Mouse (Mus musculus) mouse trophoblast stem cell (cell line): Measurements from ENCODE around the gene Mroh2a.

ENCODE experiments used
- in situ Hi-C, 2 experiments: fragments of 300-500 bp; cut with MseI, MboI; formaldehyde crosslinking; loops; 2 replicates in 1 of 2; 3 replicates in 1 of 2; pipeline ENCODE4 v1.15.1; 2025

Mroh2a gene

GRCm38 (mm10) chr1:88275698-88276523, 49.1 kb downstream of the Mroh2a start:
- in situ Hi-C loops, result loop anchor here in 1 of 2 experiments (25.0 kb wide), 1 partner anchor 139 kb away; the partner anchor contains the start of gene Ugt1a6a

GRCm38 (mm10) chr1:88276524-88277097, 49.8 kb downstream of the Mroh2a start:
- in situ Hi-C loops, result loop anchor here in 1 of 2 experiments (25.0 kb wide), 1 partner anchor 139 kb away; the partner anchor contains the start of gene Ugt1a6a

DNA sequence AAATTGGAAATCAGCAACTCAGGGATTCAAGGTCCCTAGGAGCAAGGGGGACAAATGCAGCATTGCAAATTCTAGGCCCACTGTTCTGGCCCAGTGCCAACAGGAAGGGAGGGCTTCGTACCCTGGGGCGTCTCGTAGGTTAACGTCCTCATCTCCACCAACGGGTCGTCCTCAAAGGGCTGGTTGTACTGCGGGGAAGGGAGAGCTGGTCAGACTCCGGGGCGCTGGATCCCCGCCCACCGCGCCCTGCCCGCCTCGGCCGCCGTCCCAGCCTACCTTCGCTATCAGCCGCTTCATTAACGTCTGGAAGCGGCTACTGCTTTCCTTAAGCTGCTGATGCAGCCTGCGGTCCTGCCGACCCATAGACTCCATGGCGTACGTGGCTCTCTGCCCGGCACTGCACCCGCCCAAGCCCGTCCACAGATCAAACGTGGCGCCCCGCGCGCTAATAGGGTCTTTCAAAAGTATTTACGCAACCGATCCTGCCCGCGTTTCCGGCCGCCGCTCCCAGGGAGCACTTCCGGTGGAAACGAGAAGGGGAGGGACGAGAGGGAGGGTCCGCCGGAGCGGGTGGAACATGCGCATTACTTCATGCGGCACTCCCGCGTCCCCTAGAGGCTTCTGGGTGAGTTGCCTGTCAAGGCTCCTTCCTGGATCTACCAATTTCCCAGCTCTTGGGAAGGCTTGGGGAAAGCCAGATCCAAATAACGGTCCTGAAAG, 50.5 kb downstream of the Mroh2a start, which contains the start of the genes Hjurp and Trpm8:
TSS of gene Hjurp (minus strand) at position 536 of the 720 bp plus-strand sequence.
TSS of gene Trpm8 (plus strand) at position 564 of the 720 bp plus-strand sequence.
- in situ Hi-C loops, result loop anchor here in 1 of 2 experiments (25.0 kb wide), 1 partner anchor 140 kb away; the partner anchor contains the start of gene Ugt1a6a

DNA sequence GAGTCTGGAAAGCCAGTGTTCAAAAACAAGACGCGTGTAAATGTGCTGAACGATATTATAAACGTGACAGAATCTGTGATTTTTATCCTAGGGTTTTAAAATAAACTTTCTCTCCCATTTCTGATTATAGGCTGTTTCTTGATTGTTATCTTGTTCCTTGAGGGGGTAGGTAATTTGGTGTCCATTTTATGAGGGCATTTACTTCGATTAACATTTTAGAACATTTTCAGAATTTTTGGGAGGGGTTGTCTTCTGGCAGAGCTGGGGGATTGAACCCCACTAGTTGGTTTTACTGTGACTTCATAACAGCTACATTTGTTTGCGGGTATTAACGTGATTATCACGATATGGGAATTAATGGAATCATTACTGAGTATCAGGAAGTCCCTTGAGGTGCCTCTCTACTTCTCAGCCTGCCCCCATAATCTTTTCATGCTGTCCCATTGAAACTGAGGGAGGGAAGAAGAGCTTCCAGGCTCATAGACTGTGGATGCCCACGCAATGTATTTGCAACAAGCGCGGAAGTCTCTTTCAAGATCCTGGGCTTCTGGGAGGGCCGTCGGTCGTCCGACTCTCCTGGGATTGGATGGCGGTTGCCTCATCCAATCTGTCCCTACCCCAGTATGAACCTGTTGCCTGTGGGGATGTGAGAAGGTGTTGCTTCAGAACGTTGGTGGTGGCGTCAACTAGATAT, 51.2 kb downstream of the Mroh2a start:
- in situ Hi-C loops, result loop anchor here in 1 of 2 experiments (25.0 kb wide), 1 partner anchor 141 kb away; the partner anchor contains the start of gene Ugt1a6a

GRCm38 (mm10) chr1:88279111-88280005, 52.6 kb downstream of the Mroh2a start:
- in situ Hi-C loops, result loop anchor here in 1 of 2 experiments (25.0 kb wide), 1 partner anchor 142 kb away; the partner anchor contains the start of gene Ugt1a6a

- in situ Hi-C loops, result loop anchor here in 1 of 2 experiments (25.0 kb wide), 1 partner anchor 143 kb away; the partner anchor contains the start of gene Ugt1a6a
Observed at GRCm38 (mm10) chr1:88280006-88280690, 53.4 kb downstream of the Mroh2a start.

DNA sequence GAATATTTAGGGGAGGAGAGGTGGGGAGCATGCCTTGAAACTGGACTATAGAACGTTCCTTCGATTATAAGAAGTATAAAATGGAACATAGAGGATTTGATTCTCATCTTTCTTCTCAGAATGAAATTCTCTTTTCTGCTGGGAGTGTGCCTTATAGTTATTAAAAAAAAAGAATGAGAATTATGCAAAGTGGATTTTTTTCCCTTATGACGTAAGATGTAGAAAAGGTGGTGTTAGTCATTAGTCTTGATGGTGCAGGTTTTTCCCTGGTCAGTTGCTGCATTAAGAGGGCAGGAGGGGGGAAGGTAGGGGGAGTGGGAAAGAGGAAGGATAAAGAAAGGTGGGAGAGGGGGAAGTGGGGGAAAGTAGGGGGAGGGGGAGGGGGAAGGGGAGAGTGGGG, 55.5 kb downstream of the Mroh2a start:
- in situ Hi-C loops, result loop anchor here in 1 of 2 experiments (25.0 kb wide), 1 partner anchor 145 kb away; the partner anchor contains the start of gene Ugt1a6a

GRCm38 (mm10) chr1:88283376-88284227, 56.8 kb downstream of the Mroh2a start:
- in situ Hi-C loops, result loop anchor here in 1 of 2 experiments (25.0 kb wide), 1 partner anchor 146 kb away; the partner anchor contains the start of gene Ugt1a6a

DNA sequence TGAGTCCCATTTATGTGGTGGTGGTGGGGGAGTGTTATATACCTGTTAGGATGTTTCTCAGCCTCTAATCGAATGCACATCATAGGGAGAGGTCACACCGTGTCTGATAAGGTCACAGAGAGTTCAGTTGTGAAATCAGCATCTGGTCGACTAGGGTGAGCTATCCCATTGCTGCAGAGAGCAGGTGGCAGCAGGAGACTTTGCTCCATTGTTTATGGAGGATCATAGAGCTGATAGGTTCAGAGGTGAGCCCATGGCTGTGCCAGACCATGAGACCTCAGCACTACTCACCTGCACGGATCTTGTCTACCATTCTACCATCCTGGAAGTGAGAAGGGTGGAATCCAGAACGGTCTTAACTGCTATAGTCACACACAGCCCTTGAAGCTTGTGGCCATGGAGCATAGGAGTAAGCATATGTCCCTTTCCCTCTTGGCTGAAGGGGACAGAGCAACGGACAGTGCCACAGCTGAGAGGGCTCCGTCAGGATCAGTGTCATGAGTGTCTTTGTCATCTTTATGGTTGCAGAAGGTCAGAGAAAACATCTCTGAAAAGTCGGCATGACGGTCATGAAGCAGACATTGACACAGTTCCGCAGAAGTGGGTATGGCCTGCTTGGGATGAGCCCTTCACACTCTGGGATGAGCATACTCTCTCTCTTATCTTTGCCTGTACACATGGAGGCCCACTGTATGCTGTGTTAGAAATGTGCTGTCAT, 57.6 kb downstream of the Mroh2a start:
- in situ Hi-C loops, result loop anchor here in 1 of 2 experiments (25.0 kb wide), 1 partner anchor 147 kb away; the partner anchor contains the start of gene Ugt1a6a

DNA sequence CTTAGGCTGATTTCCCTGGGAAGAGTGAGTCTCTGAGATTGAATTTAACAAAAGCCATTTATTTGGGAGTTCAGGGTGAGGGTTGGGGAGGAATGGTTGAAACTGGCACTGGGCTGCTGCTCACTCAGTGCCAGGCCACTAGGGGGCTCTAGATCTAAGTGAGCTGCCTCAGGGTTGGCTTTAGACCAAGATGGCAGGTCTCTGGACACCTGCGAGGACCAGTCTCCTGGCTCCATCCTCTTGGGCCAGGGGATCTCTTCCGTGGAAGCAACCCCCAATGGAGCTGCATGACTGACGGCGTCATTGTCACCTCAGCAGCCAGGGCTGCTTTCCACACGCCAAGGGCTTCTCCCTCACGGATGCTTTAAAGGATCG, 58.1 kb downstream of the Mroh2a start:
- in situ Hi-C loops, result loop anchor here (5.0 to 25.0 kb wide), 2 partner anchors 133 to 148 kb away; partner anchors contain the start of gene Ugt1a6a (in 1 of the 2)

GRCm38 (mm10) chr1:88285652-88286051, 58.9 kb downstream of the Mroh2a start:
- in situ Hi-C loops, result loop anchor here (5.0 to 25.0 kb wide), 2 partner anchors 133 to 148 kb away; partner anchors contain the start of gene Ugt1a6a (in 1 of the 2)

DNA sequence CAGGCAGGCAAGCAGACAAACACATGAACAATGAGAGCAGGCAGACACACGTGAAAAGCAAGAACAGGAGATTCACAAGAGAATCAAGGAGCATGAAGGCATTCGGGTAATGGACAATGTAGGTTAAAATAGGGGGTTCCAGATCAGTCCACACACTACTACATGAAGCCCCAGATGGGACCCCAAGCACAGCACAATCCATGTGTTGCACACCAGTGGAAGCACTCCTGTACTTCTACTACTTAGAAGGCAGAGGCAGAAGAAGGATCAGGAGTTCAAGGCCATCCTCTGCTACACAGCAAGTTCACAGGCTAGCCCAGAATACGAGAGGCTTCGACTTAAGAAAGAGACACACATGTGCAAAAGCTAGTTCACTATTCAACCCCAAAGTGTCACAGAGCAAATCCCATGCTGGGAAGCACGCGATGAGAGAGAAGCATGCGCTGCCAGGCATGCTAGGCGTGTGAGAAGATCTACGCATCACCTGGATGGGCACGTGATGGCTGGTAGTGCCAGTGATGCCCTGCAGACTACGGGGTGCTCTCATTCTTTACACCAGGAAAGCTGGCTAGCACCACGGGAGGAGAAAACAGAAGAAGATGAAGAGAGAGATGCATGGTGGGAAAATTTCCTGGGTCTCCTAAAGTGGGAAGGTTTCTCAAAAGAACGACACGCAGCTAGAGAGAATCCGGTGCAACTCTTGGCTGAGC, 59.5 kb downstream of the Mroh2a start:
- in situ Hi-C loops, result loop anchor here (5.0 to 25.0 kb wide), 2 partner anchors 134 to 149 kb away; partner anchors contain the start of gene Ugt1a6a (in 1 of the 2)

DNA sequence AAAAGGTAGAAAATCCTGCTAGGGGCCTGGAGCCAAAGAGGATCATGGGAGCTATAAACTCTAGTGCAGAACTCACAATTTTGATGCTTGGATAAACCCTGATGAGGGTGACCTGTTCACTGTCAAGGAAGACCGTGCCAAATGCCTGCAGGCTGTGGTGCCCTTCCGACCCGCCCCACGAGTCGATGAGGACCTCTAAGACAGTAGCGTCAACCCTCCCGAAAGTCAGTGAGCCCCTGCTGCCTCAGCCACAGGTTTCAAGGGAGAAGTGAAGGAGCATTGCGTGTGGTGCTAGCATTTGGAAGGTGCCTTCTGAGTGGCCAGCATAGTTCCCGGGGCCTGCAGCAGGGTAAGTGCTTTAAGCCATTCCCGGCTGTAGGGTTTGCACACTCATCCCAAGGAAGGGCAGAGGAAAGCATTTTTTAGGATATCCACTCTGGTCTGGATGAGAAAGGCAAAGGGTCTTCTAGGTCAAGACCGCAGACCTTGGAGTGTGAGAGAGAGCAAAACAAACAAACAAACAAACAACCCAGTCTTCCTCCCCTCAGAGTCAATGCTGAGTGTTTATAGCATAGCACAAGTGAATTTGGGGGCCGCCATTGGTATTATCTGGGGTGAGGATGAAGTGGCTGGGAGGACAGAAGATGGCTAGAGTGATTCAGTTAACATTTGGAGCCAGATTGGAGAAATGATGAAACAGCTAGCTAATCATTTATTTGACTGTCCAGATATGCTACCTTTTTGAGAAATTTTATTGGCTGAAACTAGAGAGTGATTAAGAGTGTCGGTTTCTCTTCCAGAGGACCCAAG, 60.3 kb downstream of the Mroh2a start:
- in situ Hi-C loops, result loop anchor here (5.0 to 25.0 kb wide), 2 partner anchors 135 to 150 kb away; partner anchors contain the start of gene Ugt1a6a (in 1 of the 2)

DNA sequence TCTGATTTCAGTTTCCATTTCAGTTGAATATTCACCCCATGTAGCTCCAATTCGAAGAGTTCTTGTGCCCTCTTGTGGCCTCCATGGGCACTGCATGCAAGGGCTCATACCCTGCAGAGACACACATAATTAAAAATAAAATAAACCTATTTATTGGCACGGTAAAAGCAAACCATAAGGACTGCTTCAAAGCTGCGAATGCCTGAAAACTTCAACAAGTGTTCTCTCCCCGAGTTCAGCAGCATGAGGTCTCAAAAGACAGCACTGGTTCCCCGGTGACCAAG, 60.9 kb downstream of the Mroh2a start:
- in situ Hi-C loops, result loop anchor here (5.0 to 25.0 kb wide), 2 partner anchors 135 to 150 kb away; partner anchors contain the start of gene Ugt1a6a (in 1 of the 2)

DNA sequence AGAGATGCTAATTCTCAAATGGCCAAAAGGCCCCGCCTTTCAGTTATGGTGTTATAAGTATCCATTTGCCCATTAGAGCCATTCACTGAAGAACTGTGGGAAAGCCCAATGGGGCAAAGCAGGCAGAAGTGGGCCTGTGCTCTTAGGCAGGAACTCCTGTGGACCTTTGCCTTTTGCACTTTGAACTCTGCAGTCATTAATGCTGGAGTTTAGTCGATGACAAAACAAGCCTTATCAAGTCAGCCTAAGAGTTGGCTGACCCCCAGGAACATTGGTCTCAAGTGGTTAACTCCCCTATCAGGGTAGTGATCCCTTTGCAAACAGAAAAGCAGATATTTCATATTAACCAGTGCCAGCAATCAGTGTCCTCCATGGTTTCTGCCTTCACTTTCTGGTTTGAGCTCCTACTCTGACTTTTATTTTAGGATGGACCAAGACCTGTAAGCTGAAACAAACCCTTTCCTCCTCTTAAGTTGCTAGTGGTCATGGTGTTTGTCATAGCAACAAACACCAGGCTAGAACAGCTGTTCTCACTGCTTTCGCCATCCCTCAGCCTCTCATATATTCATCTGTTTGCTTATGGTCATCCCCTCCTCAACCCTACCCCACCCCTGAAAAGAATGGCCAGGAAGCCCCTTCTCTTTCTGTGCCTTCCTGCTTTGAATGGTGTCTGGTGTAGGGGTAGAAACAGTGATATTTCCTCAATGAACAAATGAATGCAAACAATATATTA, 61.4 kb downstream of the Mroh2a start:
- in situ Hi-C loops, result loop anchor here (5.0 to 25.0 kb wide), 2 partner anchors 136 to 151 kb away; partner anchors contain the start of gene Ugt1a6a (in 1 of the 2)
